Mouse (Mus musculus): ENCODE measurements around the gene Sptssb.

GRCm38 (mm10) chr3:69859858-69860588 is at the start of gene Sptssb:
- TF ChIP-seq CTCF (IDR thresholded peaks at IDR 0.05; ENCODE audit: extremely low read depth, insufficient read depth, low read length) (no peak), POLR2A (IDR thresholded peaks at IDR 0.05; ENCODE audit: extremely low read depth, insufficient read depth, low read length) (no peak)
